Mouse (Mus musculus): ENCODE data around the gene Spns2. TPM values are rescaled to one million over a fixed set of nuclear protein-coding genes. Genes with fewer than 3 reads are reported as not detected.

Spns2 gene
- polyA plus RNA-seq, 1 experiment from 2014 or later, result 2.4 TPM

GRCm38 (mm10) chr11:72409649-72410385 is 79.9 kb downstream of the Spns2 start:
- H3K9ac ChIP-seq (ENCODE audit: low read depth, low read length), result peak overlapping the region; percentile 93
- H3K27ac ChIP-seq (ENCODE audit: low read depth, low read length), result peak overlapping the region; percentile 90; the same call in 1 of the 2 replicates
- H3K4me3 ChIP-seq (ENCODE audit: low read length), result peak overlapping the region; percentile 90
- WGBS, result 47% methylated on average over 12 of the region's 12 CpGs
- no peaks in the 10 kb centered on the region for H3K27me3 ChIP-seq (ENCODE audit: control insufficient read depth, insufficient read depth, low read length)
- H3K36me3 ChIP-seq (ENCODE audit: control insufficient read depth, insufficient read depth, low read length), result no peaks in the 10 kb centered on the region
- no peak for ATAC-seq (ENCODE audit: low FRiP score, low TSS enrichment)
- H3K4me1 ChIP-seq (ENCODE audit: control insufficient read depth, insufficient read depth, low read length), result peaks cover 63% of the 10 kb centered on the region
- H3K9me3 ChIP-seq (ENCODE audit: control insufficient read depth, low read length), result no peaks in the 10 kb centered on the region
- peak overlapping the region; percentile 99 for H3K4me2 ChIP-seq (replicated peaks; ENCODE audit: low read depth, low read length)

GRCm38 (mm10) chr11:72408451-72409170 is 81.1 kb downstream of the Spns2 start:
- peak overlapping the region; percentile 93; the same call in 1 of the 2 replicates for H3K9ac ChIP-seq (ENCODE audit: low read depth, low read length)
- H3K27me3 ChIP-seq (ENCODE audit: control insufficient read depth, insufficient read depth, low read length), result no peaks in the 10 kb centered on the region
- peak overlapping the region; percentile 90 for H3K4me3 ChIP-seq (ENCODE audit: low read length)
- peak overlapping the region; percentile 99 for H3K4me2 ChIP-seq (replicated peaks; ENCODE audit: low read depth, low read length)
- ATAC-seq (ENCODE audit: low FRiP score, low TSS enrichment), result no peak
- H3K9me3 ChIP-seq (ENCODE audit: control insufficient read depth, low read length), result no peaks in the 10 kb centered on the region
- H3K4me1 ChIP-seq (ENCODE audit: control insufficient read depth, insufficient read depth, low read length), result peaks cover 55% of the 10 kb centered on the region
- H3K36me3 ChIP-seq (ENCODE audit: control insufficient read depth, insufficient read depth, low read length), result no peaks in the 10 kb centered on the region
- H3K27ac ChIP-seq (ENCODE audit: low read depth, low read length), result peak overlapping the region; percentile 1; the same call in 1 of the 2 replicates
- 25% methylated on average over 9 of the region's 9 CpGs for WGBS

GRCm38 (mm10) chr11:72407574-72407973 is 82.1 kb downstream of the Spns2 start:
- no peaks in the 10 kb centered on the region for H3K9me3 ChIP-seq (ENCODE audit: control insufficient read depth, low read length)
- peak overlapping the region; percentile 7; the same call in 1 of the 2 replicates for H3K9ac ChIP-seq (ENCODE audit: low read depth, low read length)
- H3K27me3 ChIP-seq (ENCODE audit: control insufficient read depth, insufficient read depth, low read length), result no peaks in the 10 kb centered on the region
- H3K4me1 ChIP-seq (ENCODE audit: control insufficient read depth, insufficient read depth, low read length), result peaks cover 57% of the 10 kb centered on the region
- H3K36me3 ChIP-seq (ENCODE audit: control insufficient read depth, insufficient read depth, low read length), result peaks cover 4% of the 10 kb centered on the region; the same call in 1 of the 2 replicates
- H3K4me2 ChIP-seq (replicated peaks; ENCODE audit: low read depth, low read length), result peak overlapping the region; percentile 99
- WGBS, result 13% methylated on average over 7 of the region's 7 CpGs
- no peak for ATAC-seq (ENCODE audit: low FRiP score, low TSS enrichment)
- H3K4me3 ChIP-seq (ENCODE audit: low read length), result 0 out of 2 replicates have a peak overlapping the region, but pooled peaks have one; percentile 10
- H3K27ac ChIP-seq (ENCODE audit: low read depth, low read length), result 0 out of 2 replicates have a peak overlapping the region, but pooled peaks have one; percentile 1

- H3K27ac ChIP-seq (ENCODE audit: low read depth, low read length), result peak overlapping the region; percentile 65
- H3K9ac ChIP-seq (ENCODE audit: low read depth, low read length), result peak overlapping the region; percentile 42; the same call in 1 of the 2 replicates
- peaks cover 4% of the 10 kb centered on the region; the same call in 1 of the 2 replicates for H3K36me3 ChIP-seq (ENCODE audit: control insufficient read depth, insufficient read depth, low read length)
- peak overlapping the region; percentile 99 for H3K4me2 ChIP-seq (replicated peaks; ENCODE audit: low read depth, low read length)
- peaks cover 62% of the 10 kb centered on the region for H3K4me1 ChIP-seq (ENCODE audit: control insufficient read depth, insufficient read depth, low read length)
- H3K4me3 ChIP-seq (ENCODE audit: low read length), result no peak overlapping the region
- H3K27me3 ChIP-seq (ENCODE audit: control insufficient read depth, insufficient read depth, low read length), result no peaks in the 10 kb centered on the region
- ATAC-seq (ENCODE audit: low FRiP score, low TSS enrichment), result no peak
- 14% methylated on average over 3 of the region's 3 CpGs for WGBS
- no peaks in the 10 kb centered on the region for H3K9me3 ChIP-seq (ENCODE audit: control insufficient read depth, low read length)
Observed at GRCm38 (mm10) chr11:72407081-72407480, 82.6 kb downstream of the Spns2 start.

- peaks cover 66% of the 10 kb centered on the region for H3K4me1 ChIP-seq (ENCODE audit: control insufficient read depth, insufficient read depth, low read length)
- H3K27me3 ChIP-seq (ENCODE audit: control insufficient read depth, insufficient read depth, low read length), result no peaks in the 10 kb centered on the region
- H3K36me3 ChIP-seq (ENCODE audit: control insufficient read depth, insufficient read depth, low read length), result peaks cover 4% of the 10 kb centered on the region; the same call in 1 of the 2 replicates
- no peak overlapping the region for H3K9ac ChIP-seq (ENCODE audit: low read depth, low read length)
- WGBS, result 52% methylated on average over 8 of the region's 8 CpGs
- ATAC-seq (ENCODE audit: low FRiP score, low TSS enrichment), result no peak
- H3K27ac ChIP-seq (ENCODE audit: low read depth, low read length), result peak overlapping the region; percentile 65
- H3K4me3 ChIP-seq (ENCODE audit: low read length), result no peak overlapping the region
- H3K9me3 ChIP-seq (ENCODE audit: control insufficient read depth, low read length), result no peaks in the 10 kb centered on the region
- H3K4me2 ChIP-seq (replicated peaks; ENCODE audit: low read depth, low read length), result peak overlapping the region; percentile 15
Observed at GRCm38 (mm10) chr11:72406079-72406675, 83.5 kb downstream of the Spns2 start.

- H3K4me1 ChIP-seq (ENCODE audit: control insufficient read depth, insufficient read depth, low read length), result peaks cover 72% of the 10 kb centered on the region
- no peaks in the 10 kb centered on the region for H3K27me3 ChIP-seq (ENCODE audit: control insufficient read depth, insufficient read depth, low read length)
- no peak for ATAC-seq (ENCODE audit: low FRiP score, low TSS enrichment)
- no peaks in the 10 kb centered on the region for H3K9me3 ChIP-seq (ENCODE audit: control insufficient read depth, low read length)
- no peak overlapping the region for H3K9ac ChIP-seq (ENCODE audit: low read depth, low read length)
- WGBS, result 70% methylated on average over 4 of the region's 4 CpGs
- H3K27ac ChIP-seq (ENCODE audit: low read depth, low read length), result peak overlapping the region; percentile 59
- peaks cover 4% of the 10 kb centered on the region; the same call in 1 of the 2 replicates for H3K36me3 ChIP-seq (ENCODE audit: control insufficient read depth, insufficient read depth, low read length)
- H3K4me3 ChIP-seq (ENCODE audit: low read length), result no peak overlapping the region
- H3K4me2 ChIP-seq (replicated peaks; ENCODE audit: low read depth, low read length), result peak overlapping the region; percentile 15; the same call in 1 of the 2 replicates
Observed at GRCm38 (mm10) chr11:72405532-72405931, 84.2 kb downstream of the Spns2 start.

- H3K4me1 ChIP-seq (ENCODE audit: control insufficient read depth, insufficient read depth, low read length), result peaks cover 58% of the 10 kb centered on the region
- no peak overlapping the region for H3K4me2 ChIP-seq (replicated peaks; ENCODE audit: low read depth, low read length)
- H3K27ac ChIP-seq (ENCODE audit: low read depth, low read length), result peak overlapping the region; percentile 87; the same call in 1 of the 2 replicates
- H3K27me3 ChIP-seq (ENCODE audit: control insufficient read depth, insufficient read depth, low read length), result no peaks in the 10 kb centered on the region
- H3K36me3 ChIP-seq (ENCODE audit: control insufficient read depth, insufficient read depth, low read length), result peaks cover 22% of the 10 kb centered on the region
- H3K9me3 ChIP-seq (ENCODE audit: control insufficient read depth, low read length), result no peaks in the 10 kb centered on the region
- no peak overlapping the region for H3K4me3 ChIP-seq (ENCODE audit: low read length)
- no peak overlapping the region for H3K9ac ChIP-seq (ENCODE audit: low read depth, low read length)
- ATAC-seq (ENCODE audit: low FRiP score, low TSS enrichment), result no peak
- whole genome bisulfite sequencing, result 86% methylated on average over 12 of the region's 12 CpGs
Observed at GRCm38 (mm10) chr11:72402969-72403368, 86.7 kb downstream of the Spns2 start.

GRCm38 (mm10) chr11:72402017-72402416 is 87.7 kb downstream of the Spns2 start:
- Histone ChIP-seq H3K36me3 (ENCODE audit: control insufficient read depth, insufficient read depth, low read length) (peaks cover 27% of the 10 kb centered on the region), H3K27ac (ENCODE audit: low read depth, low read length) (peak overlapping the region; percentile 87), H3K9me3 (ENCODE audit: control insufficient read depth, low read length) (no peaks in the 10 kb centered on the region), H3K4me3 (ENCODE audit: low read length) (no peak overlapping the region), H3K9ac (ENCODE audit: low read depth, low read length) (no peak overlapping the region), H3K4me1 (ENCODE audit: control insufficient read depth, insufficient read depth, low read length) (peaks cover 49% of the 10 kb centered on the region), H3K4me2 (replicated peaks; ENCODE audit: low read depth, low read length) (0 out of 2 replicates have a peak overlapping the region, but pooled peaks have one; percentile 1), H3K27me3 (ENCODE audit: control insufficient read depth, insufficient read depth, low read length) (no peaks in the 10 kb centered on the region)
- peak; percentile 63 for ATAC-seq (ENCODE audit: low FRiP score, low TSS enrichment)
- WGBS, result 30% methylated on average over 5 of the region's 5 CpGs
